Mouse (Mus musculus) right cerebral cortex, postnatal 4 days (tissue): Measurements from ENCODE around the gene Gm20721.
A peak's percentile ranks its signal among the peaks of the same experiment; 100 is the strongest.
"Not testable (repeated sequence)": the region's sequence is repeated elsewhere in the genome, so short reads cannot be mapped to it uniquely, and the experiment has no call there.

Source experiments
- DNase-seq: peaks from one replicate; pipeline ENCODE4 v3.0.0-alpha.2; 2022

Gm20721 gene

GRCm38 (mm10) chr2:174329663-174330615, 16.6 kb downstream of the Gm20721 start:
- DNase-seq, result peak; percentile 84

GRCm38 (mm10) chr2:174328926-174329662, 17.4 kb downstream of the Gm20721 start:
- DNase-seq, result no peak

- DNase-seq, result no peak
Observed at GRCm38 (mm10) chr2:174328358-174328905, 18.1 kb downstream of the Gm20721 start.

GRCm38 (mm10) chr2:174327295-174327981, 19.1 kb downstream of the Gm20721 start:
- peak; percentile 69 for DNase-seq

- no peak for DNase-seq
Observed at GRCm38 (mm10) chr2:174326481-174326880, 20.0 kb downstream of the Gm20721 start.

- DNase-seq, result no peak
Observed at GRCm38 (mm10) chr2:174325989-174326388, 20.5 kb downstream of the Gm20721 start.

GRCm38 (mm10) chr2:174316661-174317060, 29.9 kb downstream of the Gm20721 start:
- DNase-seq, result no peak

- not testable (repeated sequence) for DNase-seq
Observed at GRCm38 (mm10) chr2:174315445-174315844, 31.1 kb downstream of the Gm20721 start.

GRCm38 (mm10) chr2:174312661-174313060, 33.9 kb downstream of the Gm20721 start:
- DNase-seq, result no peak

GRCm38 (mm10) chr2:174312118-174312647, 34.3 kb downstream of the Gm20721 start:
- DNase-seq, result peak; percentile 83

- DNase-seq, result no peak
Observed at GRCm38 (mm10) chr2:174311613-174312012, 34.9 kb downstream of the Gm20721 start.

- peak; percentile 75 for DNase-seq
Observed at GRCm38 (mm10) chr2:174310913-174311514, 35.5 kb downstream of the Gm20721 start.

GRCm38 (mm10) chr2:174307903-174308302, 38.6 kb downstream of the Gm20721 start:
- DNase-seq, result no peak

GRCm38 (mm10) chr2:174305646-174306045, 40.9 kb downstream of the Gm20721 start:
- no peak for DNase-seq

- DNase-seq, result no peak
Observed at GRCm38 (mm10) chr2:174302526-174302925, 44.0 kb downstream of the Gm20721 start.

GRCm38 (mm10) chr2:174300666-174301065, 45.8 kb downstream of the Gm20721 start:
- DNase-seq, result no peak

- no peak for DNase-seq
Observed at GRCm38 (mm10) chr2:174300186-174300585, 46.3 kb downstream of the Gm20721 start.

GRCm38 (mm10) chr2:174299771-174300160, 46.7 kb downstream of the Gm20721 start:
- no peak for DNase-seq

- no peak for DNase-seq
Observed at GRCm38 (mm10) chr2:174299091-174299770, 47.3 kb downstream of the Gm20721 start.

GRCm38 (mm10) chr2:174298471-174298870, 48.0 kb downstream of the Gm20721 start:
- DNase-seq, result no peak

GRCm38 (mm10) chr2:174297851-174298250, 48.7 kb downstream of the Gm20721 start:
- no peak for DNase-seq
